Mouse (Mus musculus) ES-E14 (cell line): ENCODE results near the gene Snrnp25. TPM values are rescaled to one million over a fixed set of nuclear protein-coding genes. Genes with fewer than 3 reads are reported as not detected.

Source experiments
- DNase-seq: peaks from one replicate; pipeline ENCODE4 v3.0.0-alpha.2; 2013; ENCODE audit warnings: low read depth, low spot score
- H3K27ac ChIP-seq: 2 replicates; pipeline ENCODE4 v1.5.1; 2012; ENCODE audit warnings: low read depth, mild to moderate bottlenecking, low read length, moderate library complexity, mixed read lengths; ENCODE audit not compliant: poor library complexity, insufficient read depth, severe bottlenecking
- H3K36me3 ChIP-seq: 2 replicates; pipeline ENCODE4 v1.6.1; 2012; ENCODE audit warnings: mild to moderate bottlenecking, low read length, moderate library complexity, mixed read lengths; ENCODE audit not compliant: control insufficient read depth, poor library complexity, insufficient read depth, severe bottlenecking
- H3K4me1 ChIP-seq, 2 experiments: fragments of 150-350 bp in 1 of 2; sonication (generic) in 1 of 2; 2 replicates each; pipeline ENCODE4 v1.6.1; 2012; ENCODE audit warnings: low read length in 2 of 2, mild to moderate bottlenecking in 1 of 2, mixed read lengths in 1 of 2; ENCODE audit not compliant: control insufficient read depth in 2 of 2, insufficient read depth in 2 of 2, poor library complexity in 1 of 2
- H3K4me3 ChIP-seq, 2 experiments: fragments of 150-350 bp in 1 of 2; sonication (generic) in 1 of 2; 2 replicates each; pipeline ENCODE4 v1.5.1; 2012; ENCODE audit warnings: low read length in 2 of 2, low read depth in 1 of 2, mild to moderate bottlenecking in 1 of 2, mixed read lengths in 1 of 2; ENCODE audit not compliant: insufficient read depth in 1 of 2, poor library complexity in 1 of 2, severe bottlenecking in 1 of 2
- H3K9ac ChIP-seq: 2 replicates; pipeline ENCODE4 v1.6.1; 2012; ENCODE audit warnings: low read depth, mild to moderate bottlenecking, low read length, mixed read lengths; ENCODE audit not compliant: poor library complexity, insufficient read depth, severe bottlenecking
- H3K9me3 ChIP-seq: fragments of 150-350 bp; sonication (generic); 2 replicates; pipeline ENCODE4 v1.6.1; 2012; ENCODE audit warnings: low read depth, mild to moderate bottlenecking, low read length; ENCODE audit not compliant: control insufficient read depth, insufficient read depth
- CHD2 ChIP-seq: IDR thresholded peaks from 2 replicates; pipeline ENCODE4 v1.6.1; 2014; ENCODE audit warnings: mild to moderate bottlenecking, low read depth, low read length, inconsistent platforms
- HCFC1 ChIP-seq: IDR thresholded peaks from 2 replicates; pipeline ENCODE4 v1.6.1; 2012; ENCODE audit warnings: low read length, inconsistent platforms, borderline replicate concordance; ENCODE audit not compliant: insufficient read depth
- MAFK ChIP-seq: IDR thresholded peaks from 2 replicates; pipeline ENCODE4 v1.6.1; 2014; ENCODE audit warnings: mild to moderate bottlenecking, low read depth, low read length, inconsistent platforms; ENCODE audit not compliant: insufficient read depth
- ZC3H11A ChIP-seq: IDR thresholded peaks from 2 replicates; pipeline ENCODE4 v1.6.1; 2012; ENCODE audit warnings: low read depth, mild to moderate bottlenecking, inconsistent platforms, low read length, borderline replicate concordance
- ZNF384 ChIP-seq: IDR thresholded peaks from 2 replicates; pipeline ENCODE4 v1.6.1; 2012; ENCODE audit warnings: low read depth, low read length, inconsistent platforms
- in situ Hi-C, 2 experiments: fragments of 600-800 bp; cut with MboI; formaldehyde crosslinking; loops; one replicate each; pipeline ENCODE4 v1.15.1; 2025; ENCODE audit warnings: low sequenced_read_pairs in 2 of 2, inconsistent platforms in 1 of 2; ENCODE audit not compliant: unreplicated experiment in 2 of 2
- total RNA-seq: library from RNA; depleted of rRNA; stranded (reverse); fragments of 300-350 nt; gene quantifications from 2 replicates; pipeline ENCODE4 v1.2.3, GENCODE M21; 2012

Gene Snrnp25
- total RNA-seq, 1 experiment = 79.5 TPM

DNA sequence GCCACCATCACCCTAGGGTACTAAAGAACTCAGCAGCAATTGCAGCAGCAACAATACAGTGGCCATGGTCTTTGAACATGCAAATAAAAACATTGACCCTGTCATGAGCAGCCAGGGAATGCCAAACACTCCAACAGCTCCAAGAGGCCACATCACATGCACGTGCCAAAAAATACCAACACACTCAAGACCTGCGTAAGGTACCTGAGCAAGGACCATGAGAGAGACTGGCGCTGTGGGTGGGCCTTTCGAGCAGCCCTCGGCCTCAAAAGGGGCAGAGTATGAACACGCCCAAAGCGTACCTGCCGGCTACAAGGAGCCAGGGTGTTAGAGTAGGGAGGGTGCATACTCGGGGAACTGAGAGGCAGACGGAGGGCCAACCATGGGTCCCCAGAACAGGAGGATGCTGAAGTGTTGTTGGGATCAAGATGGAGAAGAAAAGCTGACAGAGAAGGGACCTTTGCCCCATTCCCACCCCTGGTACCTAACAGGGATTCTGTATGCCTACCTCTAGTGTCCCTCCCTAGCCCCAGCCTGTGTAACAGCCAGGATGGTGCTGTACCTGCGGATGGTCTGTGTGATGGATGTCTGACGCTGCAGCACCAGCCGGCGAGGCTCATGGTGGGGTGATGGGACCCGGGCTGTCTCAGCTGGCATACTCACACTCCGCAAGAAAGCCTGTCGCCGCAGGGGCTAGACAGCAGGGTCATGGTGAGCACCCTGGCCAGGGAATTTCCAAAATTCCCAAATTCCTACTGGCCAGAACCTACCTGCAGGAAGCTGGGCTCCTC lies 10.4 kb downstream of the Snrnp25 start:
- DNase-seq = no peak
- in situ Hi-C loops = no loop called here
- Histone ChIP-seq H3K27ac (no peak overlapping the region), H3K9me3 (no peaks in the 10 kb centered on the region), H3K4me3 (no peak overlapping the region), H3K9ac (no peak overlapping the region), H3K4me1 (peaks cover 2 to 23% of the 10 kb centered on the region in 2 experiments; a peak in 2 of 4 replicates), H3K36me3 (peaks cover 37% of the 10 kb centered on the region; the same call in 1 of the 2 replicates)
- TF ChIP-seq ZC3H11A (no peak), ZNF384 (no peak), MAFK (no peak), CHD2 (no peak), HCFC1 (no peak)

- peak; percentile 87 for DNase-seq
- no peak overlapping the region for H3K9ac ChIP-seq
- peaks cover 0 to 22% of the 10 kb centered on the region in 2 experiments; a peak in 2 of 4 replicates for H3K4me1 ChIP-seq
- in situ Hi-C loops = no loop called here
- H3K27ac ChIP-seq = no peak overlapping the region
- peak; percentile 32; the same call in 1 of the 2 replicates for TF ChIP-seq ZC3H11A
- no peak for TF ChIP-seq CHD2
- no peak overlapping the region for H3K4me3 ChIP-seq
- H3K9me3 ChIP-seq = no peaks in the 10 kb centered on the region
- peaks cover 28% of the 10 kb centered on the region; the same call in 1 of the 2 replicates for H3K36me3 ChIP-seq
Observed at GRCm38 (mm10) chr11:32216851-32217250, 11.6 kb downstream of the Snrnp25 start.

GRCm38 (mm10) chr11:32218501-32219050 lies 13.4 kb downstream of the Snrnp25 start:
- TF ChIP-seq ZC3H11A (no peak), MAFK (no peak), ZNF384 (no peak), CHD2 (no peak), HCFC1 (no peak)
- in situ Hi-C loops = no loop called here
- Histone ChIP-seq H3K4me3 (no peak overlapping the region), H3K9ac (no peak overlapping the region), H3K36me3 (peaks cover 13% of the 10 kb centered on the region; the same call in 1 of the 2 replicates), H3K9me3 (no peaks in the 10 kb centered on the region), H3K4me1 (peaks cover 0 to 30% of the 10 kb centered on the region in 2 experiments; a peak in 3 of 4 replicates), H3K27ac (no peak overlapping the region)
- DNase-seq = no peak

DNA sequence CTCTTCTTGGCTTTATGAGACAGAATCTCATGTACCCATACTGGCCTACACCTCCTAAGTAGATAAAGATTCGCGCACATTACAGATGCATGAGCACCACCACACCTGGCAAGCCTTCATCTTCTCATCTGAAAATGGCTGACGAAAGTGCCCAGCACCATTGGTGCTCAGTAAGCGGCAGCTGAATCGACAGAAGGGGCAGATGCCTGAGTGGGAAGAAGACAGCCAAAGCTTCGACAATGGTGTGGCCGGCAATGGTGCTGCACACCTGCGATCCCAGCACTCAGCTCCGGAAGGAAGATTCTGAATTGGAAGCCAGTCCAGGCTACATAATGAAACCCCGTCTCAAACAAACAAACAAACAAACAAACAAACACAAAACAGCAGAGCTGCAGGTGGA lies 14.1 kb downstream of the Snrnp25 start:
- no peak overlapping the region for H3K4me3 ChIP-seq
- H3K27ac ChIP-seq = no peak overlapping the region
- H3K9ac ChIP-seq = no peak overlapping the region
- DNase-seq = no peak
- H3K9me3 ChIP-seq = no peaks in the 10 kb centered on the region
- H3K4me1 ChIP-seq = peaks cover 0 to 31% of the 10 kb centered on the region in 2 experiments; a peak in 3 of 4 replicates
- in situ Hi-C loops = no loop called here
- H3K36me3 ChIP-seq = peaks cover 8% of the 10 kb centered on the region; the same call in 1 of the 2 replicates
- TF ChIP-seq ZC3H11A (no peak), MAFK (no peak)
